12 mouse cellular contexts compared by ENCODE assay signal in the genomic region with DNA sequence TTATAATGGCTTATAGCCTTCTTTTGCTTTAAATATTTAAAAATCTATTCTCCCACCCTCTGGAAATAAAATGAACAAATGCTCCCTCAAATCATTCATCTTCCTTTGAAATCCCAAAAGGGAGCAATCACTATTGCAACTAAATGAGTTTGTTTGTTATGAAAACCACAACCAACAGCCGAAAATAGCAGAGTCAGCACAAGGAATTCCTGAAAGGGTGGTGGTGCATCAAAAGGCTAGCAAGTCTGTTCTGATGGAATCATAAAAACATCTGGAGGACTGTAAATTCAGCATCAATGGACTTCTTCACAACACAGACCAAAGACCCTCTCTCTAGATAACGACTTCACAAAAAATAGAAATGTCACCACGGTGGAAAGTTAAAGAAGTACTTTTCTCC. TPM values are rescaled to one million over a fixed set of nuclear protein-coding genes. Genes with fewer than 3 reads are reported as not detected.
"Had no signal": no experiment of that assay in that cellular context is flagged by ENCODE, and none has a peak within 500 bp of the region (broad histone marks: within the 10 kb centered on the region; RNA-seq: fewer than 3 reads in every experiment).

No protein-coding gene starts in this region.

- H3K9me3 ChIP-seq: kidney, embryonic 15.5 days; limb, embryonic 15.5 days; liver, embryonic 12.5 days; midbrain, embryonic 15.5 days; neural tube, embryonic 12.5 days had no signal

- H3K36me3 ChIP-seq: kidney, embryonic 15.5 days; limb, embryonic 15.5 days; liver, embryonic 12.5 days; midbrain, embryonic 15.5 days; neural tube, embryonic 12.5 days had no signal

- H3K27me3 ChIP-seq: neural tube, embryonic 12.5 days had no signal

- ATAC-seq: liver, embryonic 12.5 days; midbrain, embryonic 15.5 days had no signal

- H3K9ac ChIP-seq: kidney, embryonic 15.5 days; limb, embryonic 15.5 days; liver, embryonic 12.5 days; lung, embryonic 14.5 days; midbrain, embryonic 15.5 days; neural tube, embryonic 12.5 days had no signal

- H3K27ac ChIP-seq: kidney, embryonic 15.5 days; left cerebral cortex, adult 2 months; limb, embryonic 15.5 days; liver, embryonic 12.5 days; midbrain, embryonic 15.5 days; neural tube, embryonic 12.5 days; stomach, postnatal 0 days had no signal

- H3K4me2 ChIP-seq: limb, embryonic 15.5 days; liver, embryonic 12.5 days; lung, embryonic 14.5 days; midbrain, embryonic 15.5 days had no signal

- H3K4me3 ChIP-seq: kidney, embryonic 15.5 days; left cerebral cortex, adult 2 months; limb, embryonic 15.5 days; liver, embryonic 12.5 days; midbrain, embryonic 15.5 days had no signal

- DNase-seq: kidney, postnatal 25 days; lung, embryonic 14.5 days; lung, postnatal 10 days; lung, postnatal 4 days had no signal

RNA-seq across cellular contexts. Expression of a gene that starts 8.3 kb away (rescaled TPM):
- total RNA-seq: monocyte, adult 5-6 weeks had no signal
